Mouse (Mus musculus): ENCODE results near the gene G6pc.

GRCm38 (mm10) chr11:101351100-101351720 is 16.2 kb upstream of the G6pc start:
- TF ChIP-seq CTCF (IDR thresholded peaks at IDR 0.05; ENCODE audit: insufficient read depth, low read length) (no peak), POLR2A (IDR thresholded peaks at IDR 0.05; ENCODE audit: borderline replicate concordance, extremely low read depth, low read depth, low read length) (no peak)
